17 mouse cellular contexts compared by ENCODE assay signal in the genomic region with DNA sequence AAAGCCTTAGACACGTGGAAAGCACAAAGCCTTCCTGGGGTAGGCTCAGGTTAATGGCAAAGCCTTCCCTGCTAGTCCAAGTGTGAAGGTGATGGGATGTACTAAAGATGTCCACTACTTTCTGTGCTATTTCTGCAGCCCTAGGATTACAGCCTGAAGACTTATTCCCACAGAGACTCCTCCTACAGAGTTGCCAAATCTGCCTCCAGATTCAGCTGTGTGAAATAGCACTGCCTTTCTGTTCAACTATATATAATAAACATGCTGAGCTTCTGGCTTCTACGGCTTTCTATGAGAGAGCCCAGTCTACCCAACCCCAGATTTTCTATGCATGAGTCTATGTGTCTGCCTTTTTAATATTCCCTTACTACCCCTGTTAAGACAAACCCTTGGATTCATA.
A peak's percentile ranks its signal among the peaks of the same experiment; 100 is the strongest.
DNase-seq lines count a peak whose midpoint lies in the region.
"Had no signal": no experiment of that assay in that cellular context is flagged by ENCODE, and none has a peak within 500 bp of the region (broad histone marks: within the 10 kb centered on the region; RNA-seq: fewer than 3 reads in every experiment).

No protein-coding gene starts in this region.

- peak; percentile 13 to 18 for DNase-seq in left cerebral cortex, adult 9 months (ENCODE audit: low spot score in 2 of 2)
- no peak for DNase-seq in left cerebral cortex, adult 11 months (ENCODE audit: low spot score)
- DNase-seq in right cerebral cortex, adult 2 months (ENCODE audit: low spot score in 2 of 2): peak; percentile 12 to 15
- no peak for DNase-seq in right cerebral cortex, postnatal 4 days
- DNase-seq in telencephalon, adult 2 months (ENCODE audit: low read depth, low spot score): peak; percentile 33
- DNase-seq in adrenal gland, postnatal 25 days: no peak
- DNase-seq: adrenal gland, adult 2 months; adrenal gland, postnatal 14 days; cerebellum, adult 11 months; cerebellum, adult 2 months; cerebellum, adult 9-11 months; cerebellum, postnatal 25 days; forebrain, postnatal 0 days; gastrocnemius, postnatal 25 days; heart, adult 18-20 months; heart, postnatal 10 days; heart, postnatal 36 days had no signal

Comparison
In these comparisons a context has a peak if more than half of its experiments do, and no peak if none do; other contexts are left out.
1. DNase-seq: peak in left cerebral cortex, adult 9 months (2 of 2), right cerebral cortex, adult 2 months (2 of 2) and telencephalon, adult 2 months (single experiment); none in left cerebral cortex, adult 11 months (single experiment), right cerebral cortex, postnatal 4 days (single experiment) and adrenal gland, postnatal 25 days (single experiment).